Mouse (Mus musculus) mammary gland, adult 2 months (tissue): Measurements from ENCODE around the gene Gm10160. TPM values are rescaled to one million over a fixed set of nuclear protein-coding genes. Genes with fewer than 3 reads are reported as not detected.

Source experiments
- polyA plus RNA-seq: library from polyadenylated mRNA; depleted of rRNA; stranded (reverse); fragments of >200 nt; gene quantifications from 2 replicates; pipeline ENCODE4 v1.2.3, GENCODE M21; 2012; ENCODE audit warnings: low replicate concordance; rRNA removed

Gm10160 gene
- not detected in 2 replicates for polyA plus RNA-seq

DNA sequence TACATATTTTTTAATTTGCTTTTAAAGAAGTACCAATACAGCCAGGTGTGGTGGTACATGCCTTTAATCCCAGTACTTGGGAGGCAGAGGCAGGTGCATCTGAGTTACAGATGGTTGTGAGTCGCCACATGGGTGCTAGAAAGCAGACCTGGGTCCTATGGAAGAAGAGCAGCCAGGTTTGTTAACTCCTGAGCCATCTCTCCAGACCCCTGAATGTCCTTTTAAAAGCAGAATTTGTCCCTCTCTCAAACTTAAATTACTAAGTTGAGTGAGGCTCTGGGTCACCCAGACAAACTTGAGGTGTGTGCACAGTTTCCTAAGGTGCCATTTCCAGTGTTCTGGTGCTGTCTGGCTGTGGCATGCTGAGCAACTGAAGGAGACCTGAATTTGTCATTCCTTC, at the start of gene Gm10160:
Gene Gm10160, minus strand, starts transcription at position 101 of the 400 bp plus-strand sequence.

GRCm38 (mm10) chr7:81858968-81859721, 3.6 kb upstream of the Gm10160 start, which contains the start of gene Tm6sf1:
Tm6sf1 (plus strand) TSS chr7:81859001.

GRCm38 (mm10) chr7:81829379-81829894, 26.2 kb downstream of the Gm10160 start, which contains the start of gene Btbd1:
Btbd1 (minus strand) TSS chr7:81829431.

Other genes starting within 250 kb of the Gm10160 start
- 3.7 and 3.9 TPM in 2 replicates for gene Homer2, start 148.3 kb downstream of the Gm10160 start, polyA plus RNA-seq
- 3.7 and 12.7 TPM in 2 replicates for gene Ramac, start 92.9 kb downstream of the Gm10160 start, polyA plus RNA-seq
- gene 3110040N11Rik, start 66.3 kb downstream of the Gm10160 start, polyA plus RNA-seq: 18.5 and 26.6 TPM in 2 replicates
- 36.9 and 41.1 TPM in 2 replicates for gene Btbd1, start 26.4 kb downstream of the Gm10160 start, polyA plus RNA-seq
- 86.1 and 101 TPM in 2 replicates for gene Tm6sf1, start 3.2 kb upstream of the Gm10160 start, polyA plus RNA-seq
- 2.4 and 3.8 TPM in 2 replicates for gene Hdgfl3, start 78.7 kb upstream of the Gm10160 start, polyA plus RNA-seq
- gene Bnc1, start 136.5 kb upstream of the Gm10160 start, polyA plus RNA-seq: 0.12 and 0.19 TPM in 2 replicates